Mouse (Mus musculus) adipocyte (in vitro differentiated cells): ENCODE measurements around the gene Eps15.
A peak's percentile ranks its signal among the peaks of the same experiment; 100 is the strongest.
"Not testable (repeated sequence)": the region's sequence is repeated elsewhere in the genome, so short reads cannot be mapped to it uniquely, and the experiment has no call there.

Source experiments
- DNase-seq: peaks from one replicate; pipeline ENCODE4 v3.0.0-alpha.2; 2016; ENCODE audit warnings: low spot score

The Eps15 gene

GRCm38 (mm10) chr4:109401176-109401689, 121.2 kb downstream of the Eps15 start:
- DNase-seq: no peak

GRCm38 (mm10) chr4:109404908-109405307, 124.8 kb downstream of the Eps15 start:
- DNase-seq: not testable (repeated sequence)

- DNase-seq: no peak
These were observed 125.3 kb downstream of the Eps15 start for GRCm38 (mm10) chr4:109405415-109405814.

- peak; percentile 92 for DNase-seq
These were observed 126.0 kb downstream of the Eps15 start for GRCm38 (mm10) chr4:109406054-109406485.

- peak; percentile 48 for DNase-seq
These were observed 126.6 kb downstream of the Eps15 start, which contains the start of gene Ttc39a for GRCm38 (mm10) chr4:109406486-109407175. Gene Ttc39a (plus strand): TSS chr4:109406623.

GRCm38 (mm10) chr4:109407176-109407520, 127.1 kb downstream of the Eps15 start:
- no peak for DNase-seq

GRCm38 (mm10) chr4:109407701-109408485, 127.8 kb downstream of the Eps15 start:
- DNase-seq: no peak

- DNase-seq: no peak
These were observed 130.8 kb downstream of the Eps15 start for GRCm38 (mm10) chr4:109410681-109411376.

- no peak for DNase-seq
These were observed 131.4 kb downstream of the Eps15 start for GRCm38 (mm10) chr4:109411377-109411967.

- no peak for DNase-seq
These were observed 132.2 kb downstream of the Eps15 start for GRCm38 (mm10) chr4:109412233-109412632.

GRCm38 (mm10) chr4:109417998-109418397, 137.9 kb downstream of the Eps15 start:
- DNase-seq: no peak

GRCm38 (mm10) chr4:109419017-109419416, 138.9 kb downstream of the Eps15 start:
- DNase-seq: no peak

- DNase-seq: no peak
These were observed 139.5 kb downstream of the Eps15 start for GRCm38 (mm10) chr4:109419563-109419962.

GRCm38 (mm10) chr4:109420138-109420795, 140.2 kb downstream of the Eps15 start:
- DNase-seq: no peak

- DNase-seq: no peak
These were observed 141.5 kb downstream of the Eps15 start for GRCm38 (mm10) chr4:109421608-109422007.

GRCm38 (mm10) chr4:109422436-109422835, 142.4 kb downstream of the Eps15 start:
- no peak for DNase-seq

- DNase-seq: no peak
These were observed 143.4 kb downstream of the Eps15 start for GRCm38 (mm10) chr4:109423438-109423837.

GRCm38 (mm10) chr4:109427058-109427457, 147.0 kb downstream of the Eps15 start:
- peak; percentile 84 for DNase-seq

GRCm38 (mm10) chr4:109430250-109430649, 150.2 kb downstream of the Eps15 start:
- no peak for DNase-seq

- peak; percentile 60 for DNase-seq
These were observed 150.8 kb downstream of the Eps15 start for GRCm38 (mm10) chr4:109430854-109431253.

GRCm38 (mm10) chr4:109432668-109433375, 152.8 kb downstream of the Eps15 start:
- no peak for DNase-seq
